Mouse (Mus musculus): ENCODE data around the gene Vsig2.

Vsig2 gene

DNA sequence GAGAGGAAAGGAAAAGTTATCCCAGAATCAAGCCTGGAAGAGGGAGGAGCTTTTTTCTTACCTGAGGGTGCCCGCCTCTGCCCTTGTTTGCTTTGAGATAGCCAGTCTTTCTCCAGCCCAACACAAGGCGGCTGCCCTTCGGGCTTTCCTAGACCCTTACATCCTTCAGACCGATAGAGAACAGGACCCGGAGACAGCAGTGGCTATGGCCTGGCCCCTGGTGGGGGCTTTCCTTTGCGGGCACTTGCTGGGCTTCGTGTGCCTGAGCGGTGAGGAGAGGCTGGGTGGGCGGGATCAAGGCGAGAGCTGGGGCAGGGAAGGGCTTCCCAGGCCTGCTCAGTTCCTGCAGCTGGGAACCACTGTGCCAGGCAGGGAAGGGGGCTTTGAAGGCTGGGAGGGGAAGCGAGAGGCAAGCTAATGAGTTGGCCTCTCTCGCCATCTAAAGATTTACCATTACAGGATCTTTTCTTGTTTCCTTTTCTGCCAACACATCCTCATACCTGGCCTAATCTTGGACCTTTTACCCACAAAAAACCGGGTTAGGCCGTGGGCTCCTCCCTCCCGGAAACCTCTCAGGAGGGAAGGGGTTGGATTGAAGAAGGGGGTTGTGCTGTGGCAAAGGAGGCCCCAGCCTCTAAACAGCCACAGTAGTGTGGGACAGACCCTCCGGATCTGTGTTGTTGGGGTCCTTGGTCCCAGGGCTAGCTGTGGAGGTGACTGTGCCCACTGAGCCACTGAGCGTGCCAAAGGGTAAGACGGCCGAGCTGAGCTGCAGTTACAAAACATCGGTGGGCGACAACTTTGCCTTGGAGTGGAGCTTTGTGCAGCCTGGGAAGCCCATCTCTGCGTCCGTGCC, at the start of gene Vsig2:
TSS of gene Vsig2 (plus strand) at position 86 of the 856 bp plus-strand sequence.
- no peak for DNase-seq (ENCODE audit: low read depth, low spot score)

DNA sequence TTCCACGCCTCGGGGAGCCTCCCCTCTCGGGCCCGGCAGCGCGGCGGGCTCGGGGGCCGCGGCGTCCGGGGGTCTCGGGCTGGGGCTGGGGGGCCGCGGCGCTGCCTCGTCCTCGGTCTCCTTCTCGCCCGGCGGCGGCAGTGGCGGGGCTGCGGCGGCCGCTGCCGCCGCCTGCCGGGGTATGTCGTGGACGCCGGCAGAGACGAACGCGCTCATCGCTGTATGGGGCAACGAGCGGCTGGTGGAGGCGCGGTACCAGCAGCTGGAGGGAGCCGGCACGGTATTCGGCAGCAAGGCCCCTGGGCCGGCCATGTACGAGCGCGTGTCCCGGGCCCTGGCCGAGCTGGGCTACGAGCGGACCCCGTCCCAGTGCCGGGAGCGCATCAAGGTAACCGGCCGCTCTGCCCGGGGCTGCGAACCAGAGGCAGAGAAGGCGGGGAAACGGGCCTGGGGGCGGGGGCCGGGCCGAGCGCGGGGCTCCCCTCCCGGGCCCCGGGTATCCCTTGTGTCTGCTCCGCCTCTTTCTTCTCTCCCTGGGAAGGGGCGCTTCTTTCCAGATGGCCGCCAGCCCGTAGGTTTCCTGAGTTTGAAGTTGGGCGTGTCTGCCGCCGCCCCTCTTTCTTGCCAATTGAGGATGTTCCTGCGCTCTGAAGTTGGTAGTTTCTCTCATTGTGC, 49.5 kb upstream of the Vsig2 start:
- DNase-seq (ENCODE audit: low read depth, low spot score): no peak

DNA sequence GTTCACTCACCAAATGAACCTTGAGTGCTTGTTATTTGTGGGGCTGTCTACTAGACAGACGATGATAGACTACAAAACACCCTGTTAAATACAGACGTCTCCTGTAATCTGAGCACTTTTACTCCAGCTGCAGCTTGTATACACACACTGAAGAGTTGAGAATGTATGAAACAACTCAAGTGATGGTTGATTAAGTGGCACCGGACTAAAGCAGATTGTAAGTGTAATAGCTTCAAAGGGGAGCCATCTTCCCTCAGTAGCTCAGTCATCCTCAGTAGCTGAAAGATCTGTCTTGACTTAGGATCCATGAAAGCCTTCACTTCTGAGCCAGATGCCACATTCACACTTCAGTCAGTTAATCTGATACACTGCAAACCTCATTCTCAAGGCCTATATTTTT, 43.3 kb upstream of the Vsig2 start:
- DNase-seq (ENCODE audit: low read depth, low spot score): no peak

DNA sequence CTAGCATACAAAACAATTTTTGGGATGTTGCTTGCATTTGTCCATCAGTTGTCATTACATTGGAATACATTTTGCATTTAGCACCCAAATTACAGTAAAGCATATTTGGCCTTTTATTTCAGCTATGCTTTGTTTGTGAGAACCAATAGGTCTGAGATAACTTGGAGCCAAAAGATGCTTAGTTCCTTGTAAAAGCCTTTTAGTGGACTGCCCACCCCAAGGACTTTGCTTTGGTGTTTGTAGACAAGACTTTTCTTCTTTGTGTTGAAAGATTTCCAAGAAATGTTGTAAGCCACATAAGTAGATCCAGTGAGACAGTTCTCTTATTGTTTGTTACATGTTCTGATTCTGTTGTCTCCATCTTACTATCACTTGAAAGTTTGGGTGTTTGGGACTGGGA, 42.7 kb upstream of the Vsig2 start:
- no peak for DNase-seq (ENCODE audit: low read depth, low spot score)

DNA sequence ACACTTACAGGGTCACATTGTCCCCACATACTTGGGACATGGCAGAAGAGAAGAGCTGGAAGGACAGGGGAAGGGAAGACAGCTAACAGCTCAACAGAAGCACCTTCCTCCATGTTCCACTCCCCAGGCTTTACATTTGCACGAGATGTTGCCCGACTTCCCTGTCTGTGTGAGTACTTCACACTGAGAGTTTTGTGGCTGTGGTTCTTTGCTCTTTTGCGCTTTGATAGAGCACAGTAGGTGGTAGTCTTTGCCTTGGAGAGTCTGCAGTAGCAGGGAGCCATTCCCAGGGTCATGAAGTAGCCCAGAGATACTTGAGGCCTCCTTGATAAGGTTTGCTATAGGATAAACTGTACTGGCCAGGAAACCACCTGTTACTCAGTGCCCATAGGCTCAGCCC, 38.9 kb upstream of the Vsig2 start:
- no peak for DNase-seq (ENCODE audit: low read depth, low spot score)

DNA sequence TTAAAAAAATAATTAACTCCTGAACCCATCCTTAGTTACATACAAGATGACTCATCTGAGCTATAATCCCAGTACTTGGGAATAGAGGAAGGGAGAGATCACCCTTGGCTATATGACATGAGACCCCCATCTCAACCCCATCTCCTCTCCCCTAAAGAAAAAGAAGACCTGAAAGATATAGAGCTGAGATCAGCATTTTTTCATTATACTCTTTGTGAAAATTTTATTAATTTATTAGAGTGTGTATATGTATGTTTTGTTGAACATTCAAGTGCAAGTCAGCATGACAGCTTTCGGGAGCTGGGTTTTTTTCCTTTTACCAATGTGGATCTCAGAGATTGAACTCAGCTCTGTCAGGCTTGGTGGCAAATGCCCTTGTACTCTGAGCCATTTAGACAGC, 37.9 kb upstream of the Vsig2 start:
- no peak for DNase-seq (ENCODE audit: low read depth, low spot score)

DNA sequence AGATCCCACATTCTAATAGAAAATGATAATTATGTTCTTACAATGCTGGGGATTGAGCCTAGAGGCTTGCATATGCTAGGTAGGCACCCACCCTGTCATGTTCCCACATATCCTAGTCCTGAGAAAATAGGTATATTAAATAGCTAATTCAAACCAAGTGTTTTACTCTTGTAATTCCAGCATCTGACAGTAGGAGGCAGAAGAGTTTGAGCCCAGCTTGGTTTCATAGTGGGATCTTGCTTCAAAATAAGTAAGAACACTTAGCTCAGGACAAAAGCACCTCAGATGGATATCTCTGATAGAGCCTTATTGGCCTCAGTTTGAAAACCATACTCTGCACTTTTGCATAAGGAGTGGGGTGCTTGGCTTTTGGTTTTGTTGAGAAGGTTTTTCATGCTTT, 34.7 kb upstream of the Vsig2 start:
- DNase-seq (ENCODE audit: low read depth, low spot score): no peak

DNA sequence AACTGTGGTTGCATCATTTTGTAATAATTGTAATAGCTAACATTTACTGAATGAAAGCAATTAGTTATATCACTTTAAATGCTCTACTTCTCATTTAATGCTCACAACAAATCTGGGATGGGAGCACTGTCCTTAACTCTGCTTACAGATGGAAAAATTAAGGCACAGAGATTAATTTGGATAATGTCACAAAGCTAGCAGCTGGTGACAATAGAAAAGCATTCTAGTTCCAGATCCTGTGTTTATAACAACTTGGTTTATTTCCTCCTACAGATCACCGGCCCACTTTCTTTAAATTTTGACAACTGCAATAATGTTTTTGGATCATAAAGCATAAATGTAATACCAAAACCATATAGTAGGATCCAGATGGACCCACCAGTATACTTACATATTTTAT, 33.0 kb upstream of the Vsig2 start:
- no peak for DNase-seq (ENCODE audit: low read depth, low spot score)

DNA sequence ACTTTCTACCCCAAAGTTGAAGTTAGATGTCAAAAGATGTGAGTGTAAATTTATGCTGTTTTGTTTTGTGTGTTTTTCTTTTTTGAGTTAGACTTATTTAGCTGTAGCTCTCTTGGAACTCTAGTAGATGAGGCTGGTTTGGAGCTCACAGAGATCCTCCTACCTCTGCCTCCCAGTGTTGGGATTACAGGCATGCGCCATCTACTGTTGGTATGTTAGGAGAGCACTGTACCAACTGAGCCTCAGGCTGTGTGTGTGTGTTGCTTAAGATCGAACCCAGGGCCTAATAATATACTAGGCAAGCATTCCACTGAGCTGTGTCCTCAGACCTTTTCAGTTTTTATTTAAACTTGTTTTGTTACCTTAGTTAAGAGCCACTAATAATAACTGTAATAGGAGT, 27.0 kb upstream of the Vsig2 start:
- DNase-seq (ENCODE audit: low read depth, low spot score): no peak

DNA sequence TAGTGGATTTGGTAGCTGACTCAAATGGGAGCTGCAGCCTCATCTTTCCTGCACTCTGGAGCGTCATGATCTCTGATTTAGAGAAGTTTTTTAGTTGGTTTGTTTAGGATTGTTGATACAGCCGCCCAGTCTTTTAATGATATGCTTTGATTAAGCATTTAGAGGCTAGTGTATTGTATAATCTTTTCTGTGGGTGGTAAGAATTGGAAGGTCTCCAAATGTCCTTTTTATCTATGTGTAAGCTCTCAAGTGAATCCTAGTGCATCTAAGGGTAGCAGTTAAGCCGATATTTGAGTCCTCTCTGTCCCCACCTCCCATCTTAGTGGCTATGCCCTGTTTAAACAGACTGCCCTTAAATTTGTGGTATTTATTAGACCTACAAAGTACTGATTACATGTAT, 24.6 kb upstream of the Vsig2 start:
- no peak for DNase-seq (ENCODE audit: low read depth, low spot score)

DNA sequence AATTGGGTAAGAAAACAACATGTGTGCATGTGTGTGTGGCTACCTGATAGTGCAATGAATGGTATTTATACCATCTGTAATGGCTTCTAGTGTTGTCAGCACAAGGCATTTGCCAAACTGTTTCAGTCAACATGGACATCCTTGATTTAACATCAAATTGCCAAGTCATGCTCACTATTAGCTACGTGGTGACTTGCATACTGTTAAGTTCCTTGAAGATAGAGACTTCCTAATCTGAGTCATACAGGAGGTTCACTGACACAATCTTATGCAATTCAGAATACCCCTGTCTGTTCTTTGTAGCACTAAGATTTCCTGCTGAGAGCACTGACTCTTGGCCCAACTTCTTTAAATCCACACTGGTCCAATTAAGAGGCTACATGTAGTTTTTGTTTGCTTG, 21.6 kb upstream of the Vsig2 start:
- no peak for DNase-seq (ENCODE audit: low read depth, low spot score)

DNA sequence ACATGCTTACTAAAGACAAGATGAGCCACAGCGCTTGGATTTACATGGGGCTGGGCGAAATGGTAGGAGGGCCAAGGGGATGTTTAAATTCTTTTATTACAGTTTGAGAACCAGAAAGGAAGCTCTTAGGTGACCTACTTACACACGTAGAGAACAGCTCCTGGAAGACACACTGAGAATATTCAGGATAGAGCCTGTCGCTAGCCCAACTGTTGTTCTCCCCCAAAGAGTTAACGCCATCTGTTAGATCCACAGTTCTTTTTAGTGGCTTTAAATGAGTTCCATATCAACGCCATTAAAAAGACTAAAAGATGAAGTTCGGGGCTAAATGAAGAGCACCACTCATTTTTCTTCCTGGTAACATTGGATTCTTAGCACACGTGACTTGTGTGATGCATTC, 20.1 kb upstream of the Vsig2 start:
- DNase-seq (ENCODE audit: low read depth, low spot score): no peak

DNA sequence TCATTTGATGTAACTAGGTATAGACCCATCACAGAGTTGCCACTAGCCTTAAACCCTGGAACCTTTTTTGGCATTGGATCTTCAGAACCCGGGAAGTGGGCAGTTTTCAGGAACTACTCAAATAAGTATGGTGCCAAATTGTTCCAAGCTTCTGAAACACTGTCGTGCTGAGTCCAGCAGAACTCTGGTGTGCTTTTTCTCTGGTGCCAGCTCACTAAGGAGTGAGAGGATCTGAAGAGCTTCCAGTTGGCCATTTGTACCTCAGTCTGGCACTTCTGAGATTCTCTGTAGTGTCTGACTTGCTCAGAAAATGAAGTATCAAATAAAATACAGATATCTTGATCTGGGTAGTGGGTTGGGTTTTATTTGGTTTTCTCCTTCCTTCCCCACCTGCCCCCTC, 19.1 kb upstream of the Vsig2 start:
- no peak for DNase-seq (ENCODE audit: low read depth, low spot score)

DNA sequence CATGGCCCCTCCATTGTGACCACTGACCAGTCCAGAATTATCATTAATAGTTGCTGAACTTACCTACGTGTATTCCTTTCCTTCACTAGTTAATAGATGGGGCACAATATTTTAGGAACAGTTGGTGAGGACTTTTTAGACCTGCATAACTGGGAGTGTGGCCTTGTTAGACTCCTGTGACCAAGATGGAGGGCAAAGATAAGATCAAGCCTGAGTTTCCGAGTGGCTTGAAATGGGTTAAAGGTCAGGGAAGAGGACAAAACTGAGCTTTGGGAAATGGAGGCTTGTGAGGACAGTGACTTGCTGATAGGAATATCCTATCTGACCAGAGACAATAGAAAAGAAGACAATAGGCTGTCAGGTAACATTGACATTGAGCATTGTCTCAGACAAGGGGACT, 13.6 kb upstream of the Vsig2 start:
- DNase-seq (ENCODE audit: low read depth, low spot score): no peak

DNA sequence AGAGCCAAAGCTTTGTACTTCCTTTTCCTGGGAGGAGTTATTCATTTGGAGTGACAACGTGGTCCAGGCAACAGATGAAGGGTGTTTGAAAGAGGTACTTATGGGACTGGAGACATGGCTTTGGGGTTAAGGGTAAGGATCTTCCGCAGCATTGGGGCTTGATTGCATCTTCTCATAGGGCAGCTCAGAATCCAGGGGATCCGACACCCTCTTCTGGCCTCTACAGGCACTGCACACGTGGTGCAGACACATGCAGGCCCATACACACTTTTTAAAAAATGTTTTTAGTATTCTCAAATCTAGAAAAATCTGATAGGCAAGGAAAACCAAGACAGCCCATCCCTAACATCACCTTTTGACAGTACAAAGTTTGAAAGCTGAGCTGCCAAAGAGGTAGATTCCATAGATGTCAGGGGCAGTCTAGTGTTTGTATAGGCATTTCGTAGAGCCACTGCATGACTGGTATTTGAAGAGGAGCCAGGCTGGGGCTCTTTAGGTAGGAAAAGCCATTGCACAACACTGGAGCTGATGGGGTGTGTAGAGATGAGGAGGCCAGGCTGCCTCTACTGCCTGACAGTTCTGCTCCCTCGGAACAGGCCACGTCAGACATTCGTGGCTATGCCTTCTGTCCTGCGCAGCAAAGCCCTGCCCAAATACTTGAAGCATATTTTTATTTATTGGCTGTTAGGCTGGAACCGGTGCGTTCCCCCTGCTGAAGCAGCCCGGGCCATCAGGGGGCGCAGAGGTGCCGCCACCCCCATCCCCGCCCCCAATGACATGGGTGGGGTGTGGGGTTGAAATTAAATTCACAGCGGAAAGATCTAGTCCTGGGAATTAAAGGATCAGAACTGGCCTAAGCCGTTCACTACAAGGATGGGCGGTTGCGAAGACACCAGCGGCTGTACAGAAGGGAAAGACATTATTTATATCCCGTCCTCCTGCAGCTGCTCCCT, 12.3 kb upstream of the Vsig2 start:
- no peak for DNase-seq (ENCODE audit: low read depth, low spot score)

DNA sequence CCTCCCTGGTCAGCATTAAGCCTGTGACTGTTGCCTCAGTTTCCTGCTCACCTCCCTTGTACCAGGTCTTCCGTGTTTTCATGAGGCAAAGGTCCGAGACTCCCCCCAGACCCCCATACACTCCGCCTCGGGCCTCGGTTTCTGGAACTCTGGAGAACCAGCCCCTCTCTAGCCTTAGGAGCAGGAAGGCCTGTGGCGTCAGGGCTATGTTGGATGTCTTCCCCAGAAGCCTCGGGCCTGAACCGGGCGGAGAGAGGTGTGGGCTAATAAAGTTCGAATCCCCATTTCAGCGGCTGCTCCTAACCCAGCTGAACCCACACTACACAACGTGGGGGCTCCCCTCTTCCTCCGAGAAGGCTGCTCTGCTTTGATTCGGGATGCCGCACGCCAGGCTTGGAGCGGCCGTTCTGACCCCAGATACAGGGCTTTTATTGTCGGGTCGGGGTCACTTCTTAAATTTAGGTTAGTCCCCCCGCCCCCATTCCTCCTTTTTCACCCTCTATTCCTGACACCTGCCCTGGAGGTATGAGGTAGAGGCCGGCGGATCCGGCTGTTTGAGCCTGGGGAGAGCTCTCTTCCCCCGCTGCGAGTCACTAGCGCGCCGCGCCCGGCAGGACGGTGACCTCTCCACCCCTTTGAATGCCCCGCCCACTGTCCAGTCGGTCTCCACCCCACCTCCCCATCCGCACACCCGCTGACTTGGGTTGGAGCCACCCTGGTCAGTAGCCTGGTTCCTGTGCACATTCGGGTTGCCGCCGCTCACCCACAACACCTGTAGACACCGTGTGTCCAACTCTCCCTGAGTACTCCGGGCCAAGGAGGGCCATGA, 11.4 kb upstream of the Vsig2 start, which contains the start of gene Esam:
TSS of gene Esam (plus strand) at position 683 of the 829 bp plus-strand sequence.
- no peak for DNase-seq (ENCODE audit: low read depth, low spot score)

DNA sequence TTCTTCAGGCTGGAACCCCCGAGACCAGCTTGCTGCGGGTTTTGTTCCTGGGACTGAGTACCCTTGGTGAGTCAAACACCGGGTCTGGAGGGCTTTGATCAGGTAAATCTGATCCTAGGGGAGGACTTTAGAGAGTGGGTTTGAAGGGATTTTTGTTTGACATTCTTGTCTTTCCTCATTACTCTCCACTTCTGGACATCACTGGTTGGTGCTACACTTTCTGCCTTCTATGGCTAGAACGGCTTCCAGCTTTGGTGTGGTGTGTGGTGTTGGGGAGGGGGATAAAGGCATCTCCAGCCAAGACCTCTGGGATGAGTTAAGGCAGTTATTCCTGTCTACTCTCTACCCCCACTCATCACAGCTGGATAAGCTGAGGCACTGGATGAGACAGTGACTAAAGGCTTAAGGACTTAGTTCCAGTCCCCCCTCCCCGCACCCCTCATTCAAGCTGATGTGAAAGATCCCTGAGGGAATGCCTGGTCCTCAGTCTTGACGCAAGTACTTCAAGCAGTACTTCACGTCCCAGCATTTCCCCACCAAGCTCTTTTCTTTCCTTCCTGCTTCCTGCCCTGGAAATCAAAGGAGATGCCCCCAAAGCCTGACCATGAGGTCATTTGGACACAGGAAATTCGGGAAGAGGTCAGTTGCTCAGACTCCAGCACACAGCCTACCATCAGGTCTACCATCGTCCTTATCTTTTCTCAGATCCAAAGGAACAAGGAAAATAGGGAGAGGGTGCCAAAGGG, 10.7 kb upstream of the Vsig2 start:
- no peak for DNase-seq (ENCODE audit: low read depth, low spot score)

DNA sequence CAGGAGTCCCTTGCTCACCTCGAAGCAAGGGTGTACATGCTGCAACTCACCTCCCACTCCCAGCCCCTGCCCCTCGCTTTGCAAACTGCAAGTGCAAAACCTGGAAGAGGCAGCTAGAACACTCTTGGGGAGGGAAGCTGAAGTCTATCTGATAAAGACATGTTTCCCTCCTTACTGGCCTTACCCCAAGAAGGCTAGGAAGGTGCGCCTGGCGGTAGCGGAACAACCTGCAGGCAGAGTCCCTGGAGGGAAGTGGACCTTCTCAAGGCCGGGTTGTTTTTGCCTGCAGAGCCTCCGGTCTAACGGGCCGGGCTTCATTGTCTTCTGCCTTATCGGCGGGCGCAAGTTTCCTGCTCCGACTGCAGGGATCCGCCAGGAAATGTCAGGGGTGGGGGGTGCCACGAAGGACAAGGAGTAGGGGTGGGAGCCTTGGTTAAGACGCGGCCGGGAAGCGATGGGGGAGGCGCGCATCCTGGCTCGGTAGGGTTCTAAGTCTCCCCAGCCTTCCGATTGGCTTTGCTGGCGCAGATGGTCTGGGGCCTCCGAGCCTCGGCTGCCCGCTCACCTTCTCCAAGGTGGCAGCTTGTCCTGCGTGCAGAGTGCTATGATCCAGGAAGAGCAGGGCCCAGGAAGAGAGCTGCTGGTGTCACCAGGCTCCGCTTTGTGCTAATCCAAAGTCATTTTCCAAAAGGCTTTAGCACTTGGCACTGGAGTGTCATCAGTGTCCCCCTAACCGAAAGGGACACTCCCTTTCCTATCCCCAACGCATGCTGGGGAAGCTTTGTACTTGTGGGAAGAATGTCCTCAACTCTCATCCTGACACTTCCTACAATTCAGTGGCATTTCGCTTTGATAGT, 8.8 kb upstream of the Vsig2 start:
- DNase-seq (ENCODE audit: low read depth, low spot score): no peak

DNA sequence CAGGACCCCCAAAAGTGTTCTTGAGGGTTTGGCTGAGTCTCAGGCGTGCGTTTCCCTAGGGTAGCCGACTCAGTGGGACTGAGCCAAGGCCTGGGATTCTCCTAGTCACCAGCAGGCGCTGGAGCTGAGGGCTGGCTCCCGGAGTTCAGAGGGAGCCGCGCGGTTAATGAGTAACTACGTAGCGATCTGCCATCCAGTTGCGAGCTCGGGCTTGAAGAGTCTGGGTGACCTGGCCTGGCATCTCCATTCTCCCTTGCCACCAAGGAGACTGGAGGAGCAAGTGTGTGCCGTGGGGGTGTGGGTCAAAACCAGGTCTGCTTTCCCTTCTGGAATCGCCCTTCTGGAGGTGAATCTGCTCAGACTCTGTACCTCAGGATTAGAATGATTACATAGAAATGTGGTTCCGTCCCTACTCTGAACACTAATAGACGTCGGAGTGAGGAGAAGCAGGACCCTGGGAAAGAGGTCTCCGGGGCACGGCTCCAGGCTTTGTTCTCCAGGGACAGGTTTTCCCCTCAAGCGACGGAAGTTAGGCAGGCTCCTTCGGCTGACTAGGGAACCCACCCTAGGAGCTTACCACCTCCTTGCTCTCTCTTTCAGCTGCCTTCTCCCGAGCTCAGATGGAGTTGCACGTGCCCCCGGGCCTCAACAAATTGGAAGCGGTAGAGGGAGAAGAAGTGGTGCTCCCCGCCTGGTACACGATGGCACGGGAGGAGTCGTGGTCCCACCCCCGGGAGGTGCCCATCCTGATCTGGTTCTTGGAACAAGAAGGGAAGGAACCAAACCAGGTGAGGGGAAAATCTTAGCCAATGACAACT, 8.0 kb upstream of the Vsig2 start:
- no peak for DNase-seq (ENCODE audit: low read depth, low spot score)

Measured in WW6 (cell line).